Mouse (Mus musculus) C2C12 (cell line): ENCODE data around the gene Krt78.

ENCODE experiments used
- CEBPB ChIP-seq: IDR thresholded peaks from one replicate; pipeline ENCODE4 v1.6.1; 2011; ENCODE audit warnings: low read depth, mild to moderate bottlenecking, control low read depth, moderate library complexity
- CTCF ChIP-seq: IDR thresholded peaks from one replicate; pipeline ENCODE4 v1.5.1; 2011; ENCODE audit not compliant: control insufficient read depth, insufficient read depth, insufficient read length
- USF1 ChIP-seq: IDR thresholded peaks from one replicate; pipeline ENCODE4 v1.6.1; 2011; ENCODE audit warnings: low read depth, mild to moderate bottlenecking, control low read depth, moderate library complexity

DNA sequence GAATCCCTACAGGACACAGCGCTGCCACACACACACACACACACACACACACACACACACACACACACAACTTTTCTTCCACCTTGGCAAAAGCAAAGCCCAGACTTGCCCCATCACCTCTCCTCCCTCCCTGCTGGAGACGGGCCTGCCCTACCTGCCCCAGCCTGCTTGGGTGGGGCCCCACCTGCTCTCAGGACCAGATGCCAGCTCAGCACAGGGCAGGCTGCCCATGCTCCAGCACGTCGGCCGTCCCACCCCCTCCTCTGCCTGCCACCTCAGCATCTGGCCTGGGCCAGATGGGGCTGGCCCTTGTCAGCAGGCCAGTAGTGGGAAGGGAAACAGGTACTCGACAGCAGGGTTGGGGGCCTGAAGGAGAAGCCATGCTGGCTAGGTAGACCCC is 26.8 kb upstream of the Krt78 start:
- TF ChIP-seq CTCF (no peak), USF1 (no peak), CEBPB (no peak)
